Mouse (Mus musculus): Measurements from ENCODE around the gene H2-T22. TPM values are rescaled to one million over a fixed set of nuclear protein-coding genes. Genes with fewer than 3 reads are reported as not detected.
"Not testable (repeated sequence)": the region's sequence is repeated elsewhere in the genome, so short reads cannot be mapped to it uniquely, and the experiment has no call there.

The H2-T22 gene
- total RNA-seq (2015) (31.2 and 31.9 TPM in 2 replicates), total RNA-seq (2017) (37.9 and 39.7 TPM in 2 replicates)

DNA sequence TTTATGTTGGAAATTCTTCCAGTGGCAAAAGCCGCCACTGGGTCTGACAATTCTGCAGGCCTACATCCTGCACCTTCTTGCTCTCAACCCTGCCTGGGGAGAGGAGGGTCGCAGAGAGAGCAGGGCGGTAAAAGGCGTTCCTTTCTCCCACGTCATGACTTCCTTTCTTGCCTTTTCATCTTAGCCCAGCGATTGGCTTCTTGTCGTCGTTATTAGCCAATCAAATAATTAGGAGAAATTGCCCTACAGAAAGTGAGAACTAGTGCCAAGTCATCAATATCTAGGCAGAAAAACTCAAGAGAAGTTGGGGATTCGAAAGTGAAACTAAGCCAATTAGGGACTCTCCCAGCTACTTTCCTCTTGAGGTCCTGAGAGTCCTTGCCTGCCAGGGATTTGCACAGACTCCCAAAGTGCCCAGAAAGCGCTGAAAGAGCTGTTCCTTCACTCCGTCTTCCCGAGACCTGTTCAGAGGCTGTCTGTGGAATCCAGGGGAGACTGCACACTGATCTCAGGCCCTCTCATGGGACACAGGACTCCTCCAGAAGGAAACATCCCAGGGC, at the start of gene H2-T22, which contains the start of gene Gm6034:
TSS of gene H2-T22 (minus strand) at position 138 of the 560 bp plus-strand sequence.
TSS of gene Gm6034 (plus strand) at position 352 of the 560 bp plus-strand sequence.
- ATAC-seq (replicated peaks; ENCODE audit: poor library complexity) = peak; percentile 95

- ATAC-seq (replicated peaks; ENCODE audit: poor library complexity) = not testable (repeated sequence)
Measured at GRCm38 (mm10) chr17:36091933-36092332, 49.4 kb upstream of the H2-T22 start.

GRCm38 (mm10) chr17:36085976-36086375, 43.4 kb upstream of the H2-T22 start:
- not testable (repeated sequence) for ATAC-seq (replicated peaks; ENCODE audit: poor library complexity)

GRCm38 (mm10) chr17:36083870-36084451, 41.4 kb upstream of the H2-T22 start:
- ATAC-seq (replicated peaks; ENCODE audit: poor library complexity) = 0 out of 2 replicates have a peak, but pooled peaks have one; percentile 20

- peak; percentile 75 for ATAC-seq (replicated peaks; ENCODE audit: poor library complexity)
Measured at GRCm38 (mm10) chr17:36083266-36083869, 40.8 kb upstream of the H2-T22 start.

GRCm38 (mm10) chr17:36082519-36083232, 40.1 kb upstream of the H2-T22 start:
- not testable (repeated sequence) for ATAC-seq (replicated peaks; ENCODE audit: poor library complexity)

DNA sequence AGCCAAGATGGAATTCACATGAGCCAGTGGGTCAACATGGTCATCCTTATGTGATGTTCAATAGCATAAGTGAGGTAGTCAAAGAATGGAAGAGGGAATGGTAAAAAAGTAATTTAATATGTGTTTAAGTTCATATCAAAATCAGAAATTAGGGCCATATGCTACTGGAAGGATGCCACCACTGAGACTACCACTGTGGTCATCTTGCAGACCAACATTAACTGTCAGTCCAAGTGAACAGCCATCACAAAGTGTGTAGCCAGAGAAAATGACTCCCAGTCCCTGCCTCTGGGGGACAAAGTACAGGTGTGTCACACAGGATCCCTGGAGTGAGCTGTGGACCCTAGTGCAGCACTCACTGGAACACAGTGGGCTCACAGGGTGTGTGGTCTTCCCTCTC, 39.4 kb upstream of the H2-T22 start:
- not testable (repeated sequence) for ATAC-seq (replicated peaks; ENCODE audit: poor library complexity)

DNA sequence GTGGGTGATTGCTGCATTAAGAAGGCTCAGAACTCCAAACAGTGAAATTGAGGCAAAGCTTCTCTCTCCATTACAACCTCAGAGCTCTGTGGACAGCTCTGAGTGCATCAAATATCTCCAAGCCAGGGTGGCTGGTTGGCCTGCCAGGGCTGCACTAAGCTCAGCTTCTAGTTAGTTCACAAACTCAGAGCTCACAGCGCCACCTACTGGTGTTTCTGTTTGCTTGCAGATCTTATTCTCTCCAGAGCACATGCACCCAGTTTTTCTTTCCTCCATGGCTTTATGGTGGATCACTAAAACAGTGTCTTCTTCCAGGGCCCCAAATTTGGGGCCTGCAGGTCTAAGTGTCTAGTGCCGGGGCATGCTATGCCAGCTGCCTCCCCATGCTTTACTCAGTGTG, 18.3 kb upstream of the H2-T22 start:
- ATAC-seq (replicated peaks; ENCODE audit: poor library complexity) = peak; percentile 85

DNA sequence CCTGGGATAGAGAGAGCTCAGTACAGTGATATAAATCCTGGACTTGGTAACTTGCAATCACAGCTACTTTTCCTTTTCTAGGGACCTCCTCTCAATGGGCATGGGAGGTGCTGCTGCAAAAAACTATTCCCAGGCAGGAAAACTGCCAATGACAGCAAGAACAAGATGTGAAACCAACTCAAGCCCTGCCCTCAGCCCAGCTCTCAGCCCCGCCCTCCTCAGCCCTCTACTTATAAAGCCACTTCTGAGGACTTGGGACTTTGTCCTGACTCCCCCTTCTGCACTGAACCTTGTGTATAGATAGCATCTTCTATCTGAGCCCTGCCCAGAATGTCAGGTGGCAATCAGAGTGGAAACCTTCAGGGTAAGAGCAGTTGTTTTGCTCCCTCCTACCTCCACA, 15.8 kb upstream of the H2-T22 start, which contains the start of gene Gm11127:
TSS of gene Gm11127 (minus strand) at position 10 of the 400 bp plus-strand sequence.
- ATAC-seq (replicated peaks; ENCODE audit: poor library complexity) = not testable (repeated sequence)

- not testable (repeated sequence) for ATAC-seq (replicated peaks; ENCODE audit: poor library complexity)
Measured at GRCm38 (mm10) chr17:36057927-36058326, 15.4 kb upstream of the H2-T22 start.

GRCm38 (mm10) chr17:36043286-36043685, 739 bp upstream of the H2-T22 start:
- ATAC-seq (replicated peaks; ENCODE audit: poor library complexity) = no peak

DNA sequence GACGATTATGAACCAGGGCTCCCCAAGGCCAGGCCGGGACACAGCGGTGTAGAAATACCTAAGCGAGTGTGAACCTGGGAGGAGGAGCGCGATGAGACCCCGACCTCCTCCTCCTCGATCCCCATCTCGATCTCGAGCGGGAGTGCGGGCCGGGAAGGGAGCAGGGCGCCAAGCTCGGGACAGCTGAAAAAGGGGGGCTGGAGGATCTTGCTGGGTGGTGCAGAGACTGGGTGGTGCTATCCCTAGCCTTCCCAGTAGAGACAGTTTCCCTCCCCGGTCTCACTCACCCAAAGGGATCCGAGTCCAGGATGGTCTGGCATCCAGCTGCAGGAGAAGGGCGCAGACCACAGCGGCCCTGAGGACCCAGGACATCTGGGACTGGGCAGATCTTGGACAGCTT, 492 bp downstream of the H2-T22 start:
- ATAC-seq (replicated peaks; ENCODE audit: poor library complexity) = peak; percentile 42

DNA sequence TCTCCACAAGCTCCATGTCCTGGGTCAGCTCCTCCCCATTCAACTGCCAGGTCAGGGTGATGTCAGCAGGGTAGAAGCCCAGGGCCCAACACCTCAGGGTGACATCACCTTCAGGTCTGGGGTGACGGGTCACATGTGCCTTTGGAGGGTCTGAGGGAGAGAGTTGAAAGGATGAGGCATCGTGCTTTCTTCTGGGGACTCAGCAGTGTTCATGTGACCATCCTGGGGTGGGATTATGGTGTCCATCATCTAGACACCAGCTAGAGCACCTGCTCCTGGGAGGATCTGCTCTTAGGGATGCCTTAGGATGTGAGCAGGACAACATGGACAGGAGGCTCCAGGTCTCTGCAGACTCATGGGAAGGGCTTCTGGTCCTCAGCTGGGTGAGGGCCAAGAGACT, 1.9 kb downstream of the H2-T22 start:
- ATAC-seq (replicated peaks; ENCODE audit: poor library complexity) = not testable (repeated sequence)

DNA sequence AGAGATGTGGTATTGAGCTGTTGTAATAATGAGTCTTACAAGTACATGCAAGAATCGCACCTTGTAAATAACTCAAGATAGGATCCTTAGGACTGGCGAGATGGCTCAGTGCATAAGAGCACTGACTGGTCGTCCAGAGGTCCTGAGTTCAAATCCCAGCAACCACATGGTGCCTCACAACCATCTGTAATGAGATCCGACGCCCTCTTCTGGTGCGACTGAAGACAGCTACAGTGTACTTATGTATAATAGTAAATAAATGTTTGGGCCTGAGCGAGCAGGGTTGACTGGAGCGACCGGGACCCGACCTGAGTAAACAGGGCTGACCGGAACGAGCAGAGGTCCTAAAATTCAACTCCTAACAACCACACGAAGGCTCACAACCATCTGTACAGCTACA, 6.4 kb downstream of the H2-T22 start:
- ATAC-seq (replicated peaks; ENCODE audit: poor library complexity) = not testable (repeated sequence)

- ATAC-seq (replicated peaks; ENCODE audit: poor library complexity) = peak; percentile 67
Measured at GRCm38 (mm10) chr17:36035010-36035638, 7.4 kb downstream of the H2-T22 start.

- ATAC-seq (replicated peaks; ENCODE audit: poor library complexity) = not testable (repeated sequence)
Measured at GRCm38 (mm10) chr17:36034524-36034923, 8.0 kb downstream of the H2-T22 start.

- ATAC-seq (replicated peaks; ENCODE audit: poor library complexity) = peak; percentile 71
Measured at GRCm38 (mm10) chr17:36032351-36032875, 10.1 kb downstream of the H2-T22 start, which contains the start of gene H2-T23. Gene H2-T23, minus strand, starts transcription at chr17:36032855.

- peak; percentile 73 for ATAC-seq (replicated peaks; ENCODE audit: poor library complexity)
Measured at GRCm38 (mm10) chr17:36031583-36032331, 10.8 kb downstream of the H2-T22 start.

GRCm38 (mm10) chr17:36030703-36031582, 11.6 kb downstream of the H2-T22 start:
- not testable (repeated sequence) for ATAC-seq (replicated peaks; ENCODE audit: poor library complexity)

Data from megakaryocyte progenitor cell, adult 5-6 weeks (primary cell).